Mouse (Mus musculus): ENCODE data around the gene Tmed4. TPM values are rescaled to one million over a fixed set of nuclear protein-coding genes. Genes with fewer than 3 reads are reported as not detected.

Gene Tmed4
- total and polyA plus RNA-seq, 2 experiments from 2014 or later = 67.9 to 95.0 TPM

DNA sequence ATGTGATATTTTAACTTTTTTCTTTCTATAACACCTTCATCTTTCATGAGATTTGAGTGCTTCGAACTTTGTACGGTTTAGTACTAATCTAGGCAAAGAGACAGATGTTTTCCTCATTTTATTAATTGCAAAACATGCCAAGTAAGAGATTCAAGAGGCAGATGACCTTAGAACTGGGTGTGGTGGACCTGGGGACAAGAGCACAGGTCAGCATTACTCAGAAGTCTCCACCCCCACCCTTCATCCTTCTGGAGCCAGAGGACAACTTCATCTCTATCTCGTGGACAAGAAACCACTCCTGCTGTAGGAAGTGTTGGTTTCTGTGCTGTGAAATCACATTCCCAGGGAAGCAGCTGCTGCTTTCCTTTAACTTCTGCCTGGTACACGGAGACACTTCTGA lies 33.5 kb upstream of the Tmed4 start:
- no peak overlapping the region for H3K4me2 ChIP-seq (ENCODE audit: low read depth)
- peaks cover 18% of the 10 kb centered on the region for H3K36me3 ChIP-seq (ENCODE audit: insufficient read depth)
- ATAC-seq (no peak), DNase-seq (no peak)
- H3K9me3 ChIP-seq (ENCODE audit: low read length) = no peaks in the 10 kb centered on the region
- TF ChIP-seq CTCF (IDR thresholded peaks at IDR 0.05; ENCODE audit: low read depth) = no peak
- H3K4me1 ChIP-seq (ENCODE audit: insufficient read depth) = no peaks in the 10 kb centered on the region
- H3K9ac ChIP-seq = no peak overlapping the region
- H3K27ac ChIP-seq (ENCODE audit: low read depth, low read length) = no peak overlapping the region
- no peaks in the 10 kb centered on the region for H3K27me3 ChIP-seq (ENCODE audit: insufficient read depth, low read length)
- H3K4me3 ChIP-seq (ENCODE audit: low read depth, low read length) = no peak overlapping the region
- whole genome bisulfite sequencing = 96% methylated on average over 4 of the region's 4 CpGs

DNA sequence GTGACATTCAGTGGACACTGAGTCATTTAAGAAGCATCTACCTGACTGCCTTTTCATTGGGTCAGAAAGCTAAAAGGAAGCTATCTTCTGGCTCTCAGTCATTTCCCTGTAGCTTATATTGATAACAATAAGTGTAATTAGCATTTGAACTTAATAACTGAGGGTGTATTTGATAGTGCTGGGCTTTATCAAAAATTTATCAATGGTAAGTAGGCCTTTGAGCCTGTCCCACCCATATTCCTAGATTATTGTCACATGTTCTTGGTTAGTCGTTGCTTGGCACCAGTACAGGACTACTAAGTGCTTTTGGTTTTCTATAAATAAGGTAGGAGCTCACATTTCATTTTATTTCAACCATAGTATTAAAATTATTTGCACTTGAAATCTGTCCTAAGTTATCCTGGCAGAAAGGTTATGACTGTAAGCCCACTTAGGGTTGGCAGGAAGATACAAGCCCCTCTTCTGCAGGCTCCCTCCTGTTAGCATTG lies 31.3 kb upstream of the Tmed4 start:
- DNase-seq (no peak), ATAC-seq (no peak)
- no peak for TF ChIP-seq CTCF (IDR thresholded peaks at IDR 0.05; ENCODE audit: low read depth)
- no peaks in the 10 kb centered on the region for H3K27me3 ChIP-seq (ENCODE audit: insufficient read depth, low read length)
- no peak overlapping the region for H3K4me3 ChIP-seq (ENCODE audit: low read depth, low read length)
- no peak overlapping the region for H3K27ac ChIP-seq (ENCODE audit: low read depth, low read length)
- no peak overlapping the region for H3K4me2 ChIP-seq (ENCODE audit: low read depth)
- WGBS = 93% methylated on average over 1 of the region's 1 CpGs
- H3K9ac ChIP-seq = no peak overlapping the region
- H3K36me3 ChIP-seq (ENCODE audit: insufficient read depth) = peaks cover 20% of the 10 kb centered on the region
- no peaks in the 10 kb centered on the region for H3K4me1 ChIP-seq (ENCODE audit: insufficient read depth)
- H3K9me3 ChIP-seq (ENCODE audit: low read length) = no peaks in the 10 kb centered on the region

- DNase-seq (no peak), ATAC-seq (no peak)
- TF ChIP-seq CTCF (IDR thresholded peaks at IDR 0.05; ENCODE audit: low read depth) = no peak
- H3K9ac ChIP-seq = no peak overlapping the region
- H3K4me1 ChIP-seq (ENCODE audit: insufficient read depth) = no peaks in the 10 kb centered on the region
- no peak overlapping the region for H3K4me2 ChIP-seq (ENCODE audit: low read depth)
- no peaks in the 10 kb centered on the region for H3K9me3 ChIP-seq (ENCODE audit: low read length)
- H3K27ac ChIP-seq (ENCODE audit: low read depth, low read length) = no peak overlapping the region
- 89% methylated on average over 2 of the region's 2 CpGs for WGBS
- peaks cover 37% of the 10 kb centered on the region for H3K36me3 ChIP-seq (ENCODE audit: insufficient read depth)
- H3K27me3 ChIP-seq (ENCODE audit: insufficient read depth, low read length) = no peaks in the 10 kb centered on the region
- no peak overlapping the region for H3K4me3 ChIP-seq (ENCODE audit: low read depth, low read length)
Observed at GRCm38 (mm10) chr11:6302793-6303192, 28.1 kb upstream of the Tmed4 start.

- Histone ChIP-seq H3K4me1 (ENCODE audit: insufficient read depth) (no peaks in the 10 kb centered on the region), H3K4me2 (ENCODE audit: low read depth) (no peak overlapping the region), H3K36me3 (ENCODE audit: insufficient read depth) (peaks cover 40% of the 10 kb centered on the region), H3K27ac (ENCODE audit: low read depth, low read length) (no peak overlapping the region), H3K27me3 (ENCODE audit: insufficient read depth, low read length) (no peaks in the 10 kb centered on the region), H3K9ac (no peak overlapping the region), H3K9me3 (ENCODE audit: low read length) (no peaks in the 10 kb centered on the region), H3K4me3 (ENCODE audit: low read depth, low read length) (no peak overlapping the region)
- 92% methylated on average over 2 of the region's 2 CpGs for WGBS
- ATAC-seq = no peak
- TF ChIP-seq CTCF (IDR thresholded peaks at IDR 0.05; ENCODE audit: low read depth) = no peak
- no peak for DNase-seq
Observed at GRCm38 (mm10) chr11:6299435-6299834, 24.8 kb upstream of the Tmed4 start.

GRCm38 (mm10) chr11:6296077-6296476 lies 21.4 kb upstream of the Tmed4 start:
- peaks cover 5% of the 10 kb centered on the region for H3K4me1 ChIP-seq (ENCODE audit: insufficient read depth)

DNA sequence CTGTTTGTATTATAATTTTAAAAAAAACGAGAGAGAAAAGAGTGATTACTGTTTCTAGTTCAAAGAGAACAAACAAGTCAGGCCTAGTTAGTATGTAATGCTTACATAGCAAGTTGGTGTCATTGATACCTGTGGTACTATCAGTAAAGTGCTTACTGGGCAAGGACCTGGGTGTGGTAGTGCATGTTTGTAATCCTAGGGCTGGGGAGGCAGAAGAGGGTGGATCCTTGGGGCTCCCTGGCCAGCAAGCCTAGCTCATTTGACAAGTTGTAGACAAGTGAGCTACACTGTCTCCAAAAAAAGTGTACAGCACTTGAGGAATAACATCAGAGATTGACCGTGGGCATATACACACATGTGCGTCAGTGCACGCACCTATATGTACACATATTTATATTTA lies 20.0 kb upstream of the Tmed4 start:
- 97% methylated on average over 4 of the region's 4 CpGs for WGBS
- H3K27me3 ChIP-seq (ENCODE audit: insufficient read depth, low read length) = no peaks in the 10 kb centered on the region
- no peak for TF ChIP-seq CTCF (IDR thresholded peaks at IDR 0.05; ENCODE audit: low read depth)
- H3K4me1 ChIP-seq (ENCODE audit: insufficient read depth) = peaks cover 5% of the 10 kb centered on the region
- ATAC-seq (no peak), DNase-seq (no peak)
- H3K36me3 ChIP-seq (ENCODE audit: insufficient read depth) = peaks cover 27% of the 10 kb centered on the region
- no peak overlapping the region for H3K4me3 ChIP-seq (ENCODE audit: low read depth, low read length)
- H3K4me2 ChIP-seq (ENCODE audit: low read depth) = no peak overlapping the region
- H3K9me3 ChIP-seq (ENCODE audit: low read length) = no peaks in the 10 kb centered on the region
- H3K27ac ChIP-seq (ENCODE audit: low read depth, low read length) = no peak overlapping the region
- H3K9ac ChIP-seq = no peak overlapping the region

More at GRCm38 (mm10) chr11:6296077-6296476, 21.4 kb upstream of the Tmed4 start:
- Histone ChIP-seq H3K4me3 (ENCODE audit: low read depth, low read length) (no peak overlapping the region), H3K4me2 (ENCODE audit: low read depth) (no peak overlapping the region), H3K9ac (no peak overlapping the region), H3K27ac (ENCODE audit: low read depth, low read length) (no peak overlapping the region), H3K27me3 (ENCODE audit: insufficient read depth, low read length) (no peaks in the 10 kb centered on the region), H3K36me3 (ENCODE audit: insufficient read depth) (peaks cover 30% of the 10 kb centered on the region), H3K9me3 (ENCODE audit: low read length) (no peaks in the 10 kb centered on the region)
- DNase-seq (no peak), ATAC-seq (no peak)
- TF ChIP-seq CTCF (IDR thresholded peaks at IDR 0.05; ENCODE audit: low read depth) = no peak

- H3K9ac ChIP-seq = no peak overlapping the region
- no peak overlapping the region for H3K4me3 ChIP-seq (ENCODE audit: low read depth, low read length)
- no peaks in the 10 kb centered on the region for H3K27me3 ChIP-seq (ENCODE audit: insufficient read depth, low read length)
- H3K9me3 ChIP-seq (ENCODE audit: low read length) = no peaks in the 10 kb centered on the region
- peaks cover 5% of the 10 kb centered on the region for H3K4me1 ChIP-seq (ENCODE audit: insufficient read depth)
- ATAC-seq = no peak
- no peak overlapping the region for H3K27ac ChIP-seq (ENCODE audit: low read depth, low read length)
- H3K4me2 ChIP-seq (ENCODE audit: low read depth) = no peak overlapping the region
- DNase-seq = no peak
- 93% methylated on average over 2 of the region's 2 CpGs for WGBS
- no peak for TF ChIP-seq CTCF (IDR thresholded peaks at IDR 0.05; ENCODE audit: low read depth)
- H3K36me3 ChIP-seq (ENCODE audit: insufficient read depth) = peaks cover 19% of the 10 kb centered on the region
Observed at GRCm38 (mm10) chr11:6293601-6294000, 18.9 kb upstream of the Tmed4 start.

DNA sequence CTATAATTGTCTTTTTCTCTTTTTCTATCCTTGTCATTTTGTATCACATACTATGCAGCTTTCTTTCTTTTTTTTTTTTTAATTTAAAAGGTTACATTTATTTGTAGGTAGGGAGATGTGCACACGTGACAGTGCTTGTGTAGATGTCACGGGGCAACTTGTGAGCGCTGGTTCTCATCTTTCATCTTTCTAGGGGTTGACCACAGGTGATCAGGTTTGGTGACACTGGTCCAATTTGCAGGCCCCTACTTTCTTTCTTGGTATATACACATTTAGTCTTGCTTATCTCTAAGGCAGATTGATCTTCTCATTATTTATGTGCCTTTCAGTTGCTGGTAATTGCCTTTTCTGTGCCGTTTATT lies 18.3 kb upstream of the Tmed4 start:
- peak overlapping the region; percentile 65 for H3K4me2 ChIP-seq (ENCODE audit: low read depth)
- WGBS = 96% methylated on average over 4 of the region's 4 CpGs

More for the DNA sequence above, 18.3 kb upstream of the Tmed4 start:
- DNase-seq = no peak
- ATAC-seq = no peak
- H3K27me3 ChIP-seq (ENCODE audit: insufficient read depth, low read length) = no peaks in the 10 kb centered on the region
- H3K4me1 ChIP-seq (ENCODE audit: insufficient read depth) = peaks cover 5% of the 10 kb centered on the region
- peak overlapping the region; percentile 81 for H3K4me3 ChIP-seq (ENCODE audit: low read depth, low read length)
- peak overlapping the region; percentile 95; the same call in 1 of the 2 replicates for H3K27ac ChIP-seq (ENCODE audit: low read depth, low read length)
- peaks cover 13% of the 10 kb centered on the region for H3K36me3 ChIP-seq (ENCODE audit: insufficient read depth)
- H3K9me3 ChIP-seq (ENCODE audit: low read length) = no peaks in the 10 kb centered on the region
- no peak for TF ChIP-seq CTCF (IDR thresholded peaks at IDR 0.05; ENCODE audit: low read depth)
- H3K9ac ChIP-seq = no peak overlapping the region
